ENCODE assay signal across 9 mouse cellular contexts in genomic region chr4:94614627-94615006, GRCm38 (mm10). TPM values are rescaled to one million over a fixed set of nuclear protein-coding genes. Genes with fewer than 3 reads are reported as not detected.
DNase-seq lines count a peak whose midpoint lies in the region; ATAC-seq and TF ChIP-seq lines count a peak whose summit lies in the region.
"Had no signal": no experiment of that assay in that cellular context is flagged by ENCODE, and none has a peak within 500 bp of the region (broad histone marks: within the 10 kb centered on the region; RNA-seq: fewer than 3 reads in every experiment).

No protein-coding gene starts in this region.

- 0 out of 2 replicates have a peak overlapping the region, but pooled peaks have one; percentile 35 for H3K27ac ChIP-seq in cerebellum, adult 2 months (ENCODE audit: insufficient read depth, low read length)
- H3K27ac ChIP-seq in forebrain, embryonic 13.5 days, result peak overlapping the region; percentile 80
- no peak overlapping the region for H3K27ac ChIP-seq in liver, embryonic 14.5 days

- H3K4me3 ChIP-seq in cerebellum, adult 2 months (replicated peaks; ENCODE audit: insufficient read depth, low read depth, low read length), result peak overlapping the region; percentile 97
- H3K4me3 ChIP-seq in forebrain, embryonic 13.5 days, result peak overlapping the region; percentile 70
- peak overlapping the region; percentile 73 to 94 for H3K4me3 ChIP-seq in liver, embryonic 14.5 days (ENCODE audit: insufficient read depth in 1 of 2, low read depth in 2 of 2, low read length in 2 of 2)

- TF ChIP-seq POLR2A in cerebellum, adult 2 months (IDR thresholded peaks at IDR 0.05; ENCODE audit: borderline replicate concordance, insufficient read depth, low read length), result no peak

- H3K4me2 ChIP-seq in forebrain, embryonic 13.5 days, result peak overlapping the region; percentile 74
- peak overlapping the region; percentile 91 for H3K4me2 ChIP-seq in liver, embryonic 14.5 days (ENCODE audit: low read depth)

- DNase-seq in cerebellum, adult 2 months, result no peak
- no peak for DNase-seq in cerebellum, adult 18-20 months
- DNase-seq in 3T3-L1 (ENCODE audit: low read depth, low spot score), result peak; percentile 52
- no peak for DNase-seq in liver, embryonic 14.5 days (ENCODE audit: low read depth in 3 of 3, low spot score in 3 of 3)
- DNase-seq in cerebellum, postnatal 36 days, result no peak
- DNase-seq in thymus, postnatal 25 days, result no peak
- no peak for DNase-seq in left cerebral cortex, postnatal 36 days (ENCODE audit: low spot score in 2 of 2)

- no peaks in the 10 kb centered on the region; the same call in 1 of the 2 replicates for H3K4me1 ChIP-seq in cerebellum, adult 2 months (ENCODE audit: control insufficient read depth, insufficient read depth, low read length)
- peaks cover 16% of the 10 kb centered on the region for H3K4me1 ChIP-seq in forebrain, embryonic 13.5 days
- H3K4me1 ChIP-seq in liver, embryonic 14.5 days (replicated peaks; ENCODE audit: control insufficient read depth in 2 of 2, insufficient read depth in 2 of 2, low read length in 1 of 2), result peaks cover 6 to 13% of the 10 kb centered on the region in 2 experiments

- H3K9me3 ChIP-seq in forebrain, embryonic 13.5 days (replicated peaks), result no peaks in the 10 kb centered on the region
- H3K9me3 ChIP-seq in liver, embryonic 14.5 days (ENCODE audit: control insufficient read depth, low read length), result no peaks in the 10 kb centered on the region

- no peak for TF ChIP-seq EP300 in liver, embryonic 14.5 days (IDR thresholded peaks at IDR 0.05; ENCODE audit: low read depth)

- TF ChIP-seq CTCF in cerebellum, adult 2 months (IDR thresholded peaks at IDR 0.05; ENCODE audit: borderline replicate concordance, insufficient read depth, low read depth, low read length), result no peak
- no peak for TF ChIP-seq CTCF in liver, embryonic 14.5 days (IDR thresholded peaks at IDR 0.05; ENCODE audit: low read depth)

- ATAC-seq in forebrain, embryonic 13.5 days, result peak; percentile 79
- ATAC-seq in liver, embryonic 14.5 days (ENCODE audit: insufficient read depth), result peak; percentile 38

- intact Hi-C loops in left cerebral cortex, postnatal 36 days (cut with DNase I), result no loop called here

- H3K9ac ChIP-seq in forebrain, embryonic 13.5 days, result peak overlapping the region; percentile 84
- peak overlapping the region; percentile 60 for H3K9ac ChIP-seq in liver, embryonic 14.5 days (replicated peaks)

- H3K27me3 ChIP-seq in cerebellum, adult 2 months (ENCODE audit: control insufficient read depth, insufficient read depth, low read length), result no peaks in the 10 kb centered on the region
- no peaks in the 10 kb centered on the region for H3K27me3 ChIP-seq in forebrain, embryonic 13.5 days
- no peaks in the 10 kb centered on the region for H3K27me3 ChIP-seq in liver, embryonic 14.5 days (ENCODE audit: control insufficient read depth, insufficient read depth, low read length)

- whole genome bisulfite sequencing in cerebellum, adult 2 months, result under 1% methylated on average over 18 of the region's 18 CpGs
- 0% methylated on average over 18 of the region's 18 CpGs for WGBS in forebrain, embryonic 13.5 days
- under 1% methylated on average over 18 of the region's 18 CpGs for WGBS in liver, embryonic 14.5 days (ENCODE audit: insufficient replicate concordance)

- no peaks in the 10 kb centered on the region for H3K36me3 ChIP-seq in forebrain, embryonic 13.5 days (ENCODE audit: poor library complexity, severe bottlenecking)
- no peaks in the 10 kb centered on the region for H3K36me3 ChIP-seq in liver, embryonic 14.5 days (replicated peaks; ENCODE audit: control insufficient read depth, insufficient read depth, low read depth)

RNA-seq across cellular contexts. Expression of gene Ift74, which starts 0.3 kb away (rescaled TPM):
- polyA plus RNA-seq in cerebellum, adult 2 months (2012; rRNA removed), result 10.9 and 13.2 TPM in 2 replicates
- polyA plus RNA-seq in forebrain, embryonic 13.5 days (2015; fragmentation: Nextera tagmentation; extraction: Ambion mirVana), result 46.2 and 46.3 TPM in 2 replicates
- 1.0 and 2.0 TPM in 2 replicates for polyA plus RNA-seq in liver, embryonic 14.5 days (2012; rRNA removed)
- polyA plus RNA-seq in liver, embryonic 14.5 days (2014; fragmentation: Nextera tagmentation; extraction: Ambion mirVana), result 2.4 and 2.8 TPM in 2 replicates
- total RNA-seq in left cerebral cortex, postnatal 36 days (2021), result 10 to 100 TPM; 19.6 to 24.4 TPM

RNA-seq across cellular contexts. Expression of gene Plaa, which starts 11.6 kb away (rescaled TPM):
- 29.5 and 29.9 TPM in 2 replicates for polyA plus RNA-seq in cerebellum, adult 2 months (2012; rRNA removed)
- 83.8 and 86.6 TPM in 2 replicates for polyA plus RNA-seq in forebrain, embryonic 13.5 days (2015; fragmentation: Nextera tagmentation; extraction: Ambion mirVana)
- 12.0 and 17.0 TPM in 2 replicates for polyA plus RNA-seq in liver, embryonic 14.5 days (2012; rRNA removed)
- polyA plus RNA-seq in liver, embryonic 14.5 days (2014; fragmentation: Nextera tagmentation; extraction: Ambion mirVana), result 26.3 and 30.8 TPM in 2 replicates
- total RNA-seq in left cerebral cortex, postnatal 36 days (2021), result 10 to 100 TPM; 41.9 to 50.9 TPM

RNA-seq across cellular contexts. Expression of gene Lrrc19, which starts 35.3 kb away (rescaled TPM):
- polyA plus RNA-seq in cerebellum, adult 2 months (2012; rRNA removed), result not detected in 2 replicates
- 0.54 and 0.78 TPM in 2 replicates for polyA plus RNA-seq in forebrain, embryonic 13.5 days (2015; fragmentation: Nextera tagmentation; extraction: Ambion mirVana)
- not detected in 2 replicates for polyA plus RNA-seq in liver, embryonic 14.5 days (2012; rRNA removed)
- 0.10 and 0.11 TPM in 2 replicates for polyA plus RNA-seq in liver, embryonic 14.5 days (2014; fragmentation: Nextera tagmentation; extraction: Ambion mirVana)
- total RNA-seq in left cerebral cortex, postnatal 36 days (2021), result not detected

RNA-seq across cellular contexts. Expression of gene Caap1, which starts 58.0 kb away (rescaled TPM):
- 9.1 TPM in 2 replicates for polyA plus RNA-seq in cerebellum, adult 2 months (2012; rRNA removed)
- polyA plus RNA-seq in forebrain, embryonic 13.5 days (2015; fragmentation: Nextera tagmentation; extraction: Ambion mirVana), result 27.3 and 27.7 TPM in 2 replicates
- polyA plus RNA-seq in liver, embryonic 14.5 days (2012; rRNA removed), result 2.7 and 5.4 TPM in 2 replicates
- polyA plus RNA-seq in liver, embryonic 14.5 days (2014; fragmentation: Nextera tagmentation; extraction: Ambion mirVana), result 9.7 and 10.3 TPM in 2 replicates
- 10 to 100 TPM in 1 of 2 experiments, 1 to 10 TPM in 1; 8.8 to 11.0 TPM for total RNA-seq in left cerebral cortex, postnatal 36 days (2021)

RNA-seq across cellular contexts. Expression of gene Gm10306, which starts 58.3 kb away (rescaled TPM):
- not detected in 2 replicates for polyA plus RNA-seq in cerebellum, adult 2 months (2012; rRNA removed)
- 0.93 TPM in 1 of 2 replicates, not detected in the other for polyA plus RNA-seq in forebrain, embryonic 13.5 days (2015; fragmentation: Nextera tagmentation; extraction: Ambion mirVana)
- not detected in 2 replicates for polyA plus RNA-seq in liver, embryonic 14.5 days (2012; rRNA removed)
- 0.33 and 0.44 TPM in 2 replicates for polyA plus RNA-seq in liver, embryonic 14.5 days (2014; fragmentation: Nextera tagmentation; extraction: Ambion mirVana)
- under 1 TPM in 1 of 2 experiments, not detected in 1; 0.67 TPM for total RNA-seq in left cerebral cortex, postnatal 36 days (2021)
- polyA plus RNA-seq: large intestine, adult 2 months had no signal
